Mouse (Mus musculus) ES-E14 (cell line): ENCODE data around the gene Aldh5a1. TPM values are rescaled to one million over a fixed set of nuclear protein-coding genes. Genes with fewer than 3 reads are reported as not detected.

Experiments used
- DNase-seq: peaks from one replicate; pipeline ENCODE4 v3.0.0-alpha.2; 2013; ENCODE audit warnings: low read depth, low spot score
- H3K27ac ChIP-seq: 2 replicates; pipeline ENCODE4 v1.5.1; 2012; ENCODE audit warnings: low read depth, mild to moderate bottlenecking, low read length, moderate library complexity, mixed read lengths; ENCODE audit not compliant: poor library complexity, insufficient read depth, severe bottlenecking
- H3K36me3 ChIP-seq: 2 replicates; pipeline ENCODE4 v1.6.1; 2012; ENCODE audit warnings: mild to moderate bottlenecking, low read length, moderate library complexity, mixed read lengths; ENCODE audit not compliant: control insufficient read depth, poor library complexity, insufficient read depth, severe bottlenecking
- H3K4me1 ChIP-seq, 2 experiments: fragments of 150-350 bp in 1 of 2; sonication (generic) in 1 of 2; 2 replicates each; pipeline ENCODE4 v1.6.1; 2012; ENCODE audit warnings: low read length in 2 of 2, mild to moderate bottlenecking in 1 of 2, mixed read lengths in 1 of 2; ENCODE audit not compliant: control insufficient read depth in 2 of 2, insufficient read depth in 2 of 2, poor library complexity in 1 of 2
- H3K4me3 ChIP-seq, 2 experiments: fragments of 150-350 bp in 1 of 2; sonication (generic) in 1 of 2; 2 replicates each; pipeline ENCODE4 v1.5.1; 2012; ENCODE audit warnings: low read length in 2 of 2, low read depth in 1 of 2, mild to moderate bottlenecking in 1 of 2, mixed read lengths in 1 of 2; ENCODE audit not compliant: insufficient read depth in 1 of 2, poor library complexity in 1 of 2, severe bottlenecking in 1 of 2
- H3K9ac ChIP-seq: 2 replicates; pipeline ENCODE4 v1.6.1; 2012; ENCODE audit warnings: low read depth, mild to moderate bottlenecking, low read length, mixed read lengths; ENCODE audit not compliant: poor library complexity, insufficient read depth, severe bottlenecking
- H3K9me3 ChIP-seq: fragments of 150-350 bp; sonication (generic); 2 replicates; pipeline ENCODE4 v1.6.1; 2012; ENCODE audit warnings: low read depth, mild to moderate bottlenecking, low read length; ENCODE audit not compliant: control insufficient read depth, insufficient read depth
- CHD2 ChIP-seq: IDR thresholded peaks from 2 replicates; pipeline ENCODE4 v1.6.1; 2014; ENCODE audit warnings: mild to moderate bottlenecking, low read depth, low read length, inconsistent platforms
- HCFC1 ChIP-seq: IDR thresholded peaks from 2 replicates; pipeline ENCODE4 v1.6.1; 2012; ENCODE audit warnings: low read length, inconsistent platforms, borderline replicate concordance; ENCODE audit not compliant: insufficient read depth
- MAFK ChIP-seq: IDR thresholded peaks from 2 replicates; pipeline ENCODE4 v1.6.1; 2014; ENCODE audit warnings: mild to moderate bottlenecking, low read depth, low read length, inconsistent platforms; ENCODE audit not compliant: insufficient read depth
- ZC3H11A ChIP-seq: IDR thresholded peaks from 2 replicates; pipeline ENCODE4 v1.6.1; 2012; ENCODE audit warnings: low read depth, mild to moderate bottlenecking, inconsistent platforms, low read length, borderline replicate concordance
- ZNF384 ChIP-seq: IDR thresholded peaks from 2 replicates; pipeline ENCODE4 v1.6.1; 2012; ENCODE audit warnings: low read depth, low read length, inconsistent platforms
- in situ Hi-C, 2 experiments: fragments of 600-800 bp; cut with MboI; formaldehyde crosslinking; loops; one replicate each; pipeline ENCODE4 v1.15.1; 2025; ENCODE audit warnings: low sequenced_read_pairs in 2 of 2, inconsistent platforms in 1 of 2; ENCODE audit not compliant: unreplicated experiment in 2 of 2
- total RNA-seq: library from RNA; depleted of rRNA; stranded (reverse); fragments of 300-350 nt; gene quantifications from 2 replicates; pipeline ENCODE4 v1.2.3, GENCODE M21; 2012

Gene Aldh5a1
- total RNA-seq, 1 experiment = 2.3 TPM

GRCm38 (mm10) chr13:24945567-24945966 is 8.1 kb upstream of the Aldh5a1 start:
- no peak for DNase-seq
- Histone ChIP-seq H3K4me1 (peaks cover 0 to 1% of the 10 kb centered on the region in 2 experiments; a peak in 1 of 4 replicates), H3K4me3 (no peak overlapping the region), H3K9me3 (no peaks in the 10 kb centered on the region), H3K27ac (no peak overlapping the region), H3K36me3 (no peaks in the 10 kb centered on the region), H3K9ac (no peak overlapping the region)
- in situ Hi-C loops = no loop called here
- TF ChIP-seq ZNF384 = no peak
- TF ChIP-seq HCFC1 = no peak
- no peak for TF ChIP-seq ZC3H11A
- TF ChIP-seq CHD2 = no peak
- TF ChIP-seq MAFK = no peak

- Histone ChIP-seq H3K9me3 (no peaks in the 10 kb centered on the region), H3K4me3 (no peak overlapping the region), H3K9ac (no peak overlapping the region), H3K36me3 (no peaks in the 10 kb centered on the region), H3K4me1 (no peaks in the 10 kb centered on the region), H3K27ac (no peak overlapping the region)
- DNase-seq = no peak
- no peak for TF ChIP-seq CHD2
- TF ChIP-seq HCFC1 = no peak
- TF ChIP-seq ZC3H11A = no peak
- no peak for TF ChIP-seq MAFK
- no peak for TF ChIP-seq ZNF384
- in situ Hi-C loops = no loop called here
These were observed 5.8 kb upstream of the Aldh5a1 start for GRCm38 (mm10) chr13:24943303-24943702.

GRCm38 (mm10) chr13:24942512-24943282 is 5.2 kb upstream of the Aldh5a1 start, which contains the start of gene Gpld1:
Gene Gpld1 (plus strand): TSS chr13:24943152.
- Histone ChIP-seq H3K9ac (no peak within 1 kb of the TSS), H3K4me1 (no peaks in the 10 kb centered on the region), H3K4me3 (no peak within 1 kb of the TSS), H3K27ac (no peak within 1 kb of the TSS), H3K36me3 (no peaks in the 10 kb centered on the region), H3K9me3 (no peaks in the 10 kb centered on the region)
- in situ Hi-C loops = no loop called here
- no peak for DNase-seq
- TF ChIP-seq ZC3H11A (no peak), CHD2 (no peak), MAFK (no peak), ZNF384 (no peak), HCFC1 (no peak)

- in situ Hi-C loops = no loop called here
- no peaks in the 10 kb centered on the region for H3K36me3 ChIP-seq
- DNase-seq = no peak
- no peaks in the 10 kb centered on the region for H3K4me1 ChIP-seq
- no peak for TF ChIP-seq ZC3H11A
- no peak for TF ChIP-seq ZNF384
- TF ChIP-seq HCFC1 = no peak
- no peak for TF ChIP-seq MAFK
- no peak for TF ChIP-seq CHD2
- H3K9ac ChIP-seq = no peak overlapping the region
- no peaks in the 10 kb centered on the region for H3K9me3 ChIP-seq
- no peak overlapping the region for H3K27ac ChIP-seq
- no peak overlapping the region for H3K4me3 ChIP-seq
These were observed 2.0 kb upstream of the Aldh5a1 start for GRCm38 (mm10) chr13:24939472-24939871.

- no peaks in the 10 kb centered on the region for H3K4me1 ChIP-seq
- H3K36me3 ChIP-seq = no peaks in the 10 kb centered on the region
- TF ChIP-seq MAFK (no peak), CHD2 (no peak), ZC3H11A (no peak), HCFC1 (no peak), ZNF384 (no peak)
- no peak overlapping the region for H3K4me3 ChIP-seq
- DNase-seq = peak; percentile 72
- H3K27ac ChIP-seq = no peak overlapping the region
- no peaks in the 10 kb centered on the region for H3K9me3 ChIP-seq
- in situ Hi-C loops = no loop called here
- no peak overlapping the region for H3K9ac ChIP-seq
These were observed 1.2 kb upstream of the Aldh5a1 start for GRCm38 (mm10) chr13:24938683-24939082.
